9 mouse cellular contexts compared by ENCODE assay signal in genomic region chr6:83731128-83731527, GRCm38 (mm10). TPM values are rescaled to one million over a fixed set of nuclear protein-coding genes. Genes with fewer than 3 reads are reported as not detected.
DNase-seq lines count a peak whose midpoint lies in the region; ATAC-seq and TF ChIP-seq lines count a peak whose summit lies in the region.
"Had no signal": no experiment of that assay in that cellular context is flagged by ENCODE, and none has a peak within 500 bp of the region (broad histone marks: within the 10 kb centered on the region; RNA-seq: fewer than 3 reads in every experiment).

No protein-coding gene starts in this region.

- peak; percentile 90 for TF ChIP-seq CTCF in Patski (IDR thresholded peaks at IDR 0.05)

- H3K9me3 ChIP-seq in embryonic facial prominence, embryonic 10.5 days = peaks cover 8% of the 10 kb centered on the region

- peak; percentile 78 for DNase-seq in kidney, adult 18-20 months
- DNase-seq in kidney, adult 11 months = no peak
- peak; percentile 63 for DNase-seq in CD4-positive helper T cell, adult 2 months (ENCODE audit: low read depth, low spot score)
- no peak for DNase-seq in Patski (ENCODE audit: low read depth, low spot score)
- peak; percentile 82 for DNase-seq in embryonic facial prominence, embryonic 10.5 days (ENCODE audit: low spot score)
- DNase-seq in layer of hippocampus, postnatal 10 days (ENCODE audit: low spot score in 2 of 2) = peak; percentile 53 to 66
- peak; percentile 84 for DNase-seq in retina, postnatal 1 day
- no peak for DNase-seq in frontal cortex, postnatal 14 days (ENCODE audit: low spot score in 2 of 2)

- H3K4me1 ChIP-seq in embryonic facial prominence, embryonic 10.5 days = no peaks in the 10 kb centered on the region
- H3K4me1 ChIP-seq: neural tube, embryonic 12.5 days had no signal

- no peak overlapping the region for H3K27ac ChIP-seq in embryonic facial prominence, embryonic 10.5 days (replicated peaks)
- H3K27ac ChIP-seq: neural tube, embryonic 12.5 days had no signal

- in situ Hi-C loops in Patski (cut with MboI; ENCODE audit: low pct_unique_long_range_greater_than_20kb) = loop anchor here (5.0 kb wide), 1 partner anchor 44 kb away; no protein-coding TSS in a partner anchor

- no peaks in the 10 kb centered on the region for H3K27me3 ChIP-seq in Patski
- H3K27me3 ChIP-seq in embryonic facial prominence, embryonic 10.5 days (replicated peaks; ENCODE audit: low read depth, poor library complexity, severe bottlenecking) = peaks cover 43% of the 10 kb centered on the region

- H3K4me3 ChIP-seq in embryonic facial prominence, embryonic 10.5 days = no peak overlapping the region
- H3K4me3 ChIP-seq: neural tube, embryonic 12.5 days had no signal

- CTCF ChIA-PET in Patski (lab: Charles Lee) = interaction anchor here (1.0 to 1.8 kb wide), 10 partner anchors 17 to 45 kb away, joined by 3 to 11 read pairs (median 4); partner anchors contain the start of gene Tex261

- 30% methylated on average over 5 of the region's 5 CpGs for WGBS in embryonic facial prominence, embryonic 10.5 days

- POLR2A ChIA-PET in Patski (lab: Charles Lee) = no interaction called here

- ATAC-seq in Patski = no peak

- H3K36me3 ChIP-seq in embryonic facial prominence, embryonic 10.5 days (replicated peaks) = no peaks in the 10 kb centered on the region
- H3K36me3 ChIP-seq: neural tube, embryonic 12.5 days had no signal

RNA-seq across cellular contexts. Expression of gene Atp6v1b1, which starts 11.7 kb away (rescaled TPM):
- polyA plus RNA-seq in Patski (2021) = not detected
- polyA plus RNA-seq in embryonic facial prominence, embryonic 10.5 days (2016; fragmentation: Nextera tagmentation; extraction: Ambion mirVana) = not detected in 2 replicates
- under 1 TPM; 0.21 to 0.56 TPM for total RNA-seq in layer of hippocampus, postnatal 10 days (2021)
- polyA plus RNA-seq: neural tube, embryonic 12.5 days had no signal

RNA-seq across cellular contexts. Expression of gene Vax2, which starts 20.1 kb away (rescaled TPM):
- 0.14 TPM for polyA plus RNA-seq in Patski (2021)
- polyA plus RNA-seq in embryonic facial prominence, embryonic 10.5 days (2016; fragmentation: Nextera tagmentation; extraction: Ambion mirVana) = 3.7 and 4.8 TPM in 2 replicates
- not detected for total RNA-seq in layer of hippocampus, postnatal 10 days (2021)

RNA-seq across cellular contexts. Expression of gene Ankrd53, which starts 31.3 kb away (rescaled TPM):
- 0.18 TPM for polyA plus RNA-seq in Patski (2021)
- polyA plus RNA-seq in embryonic facial prominence, embryonic 10.5 days (2016; fragmentation: Nextera tagmentation; extraction: Ambion mirVana) = 0.11 and 0.15 TPM in 2 replicates
- total RNA-seq in layer of hippocampus, postnatal 10 days (2021) = not detected

RNA-seq across cellular contexts. Expression of gene Tex261, which starts 44.5 kb away (rescaled TPM):
- polyA plus RNA-seq in Patski (2021) = 92.7 TPM
- polyA plus RNA-seq in embryonic facial prominence, embryonic 10.5 days (2016; fragmentation: Nextera tagmentation; extraction: Ambion mirVana) = 76.0 and 79.7 TPM in 2 replicates
- total RNA-seq in layer of hippocampus, postnatal 10 days (2021) = 10 to 100 TPM; 47.3 to 55.4 TPM

RNA-seq across cellular contexts. Expression of gene Cd207, which starts 53.5 kb away (rescaled TPM):
- polyA plus RNA-seq in Patski (2021) = not detected
- polyA plus RNA-seq in embryonic facial prominence, embryonic 10.5 days (2016; fragmentation: Nextera tagmentation; extraction: Ambion mirVana) = not detected in 2 replicates
- not detected for total RNA-seq in layer of hippocampus, postnatal 10 days (2021)
- polyA plus RNA-seq: neural tube, embryonic 12.5 days had no signal

Comparison
In these comparisons a context has a peak if more than half of its experiments do, and no peak if none do; other contexts are left out.
1. DNase-seq: peak in kidney, adult 18-20 months (single experiment), CD4-positive helper T cell, adult 2 months (single experiment), embryonic facial prominence, embryonic 10.5 days (single experiment), layer of hippocampus, postnatal 10 days (2 of 2) and retina, postnatal 1 day (single experiment); none in kidney, adult 11 months (single experiment), Patski (single experiment) and frontal cortex, postnatal 14 days (0 of 2).